Mouse (Mus musculus) liver, embryonic 16.5 days (tissue): ENCODE results near the gene Il15. TPM values are rescaled to one million over a fixed set of nuclear protein-coding genes. Genes with fewer than 3 reads are reported as not detected.

Experiments used
- ATAC-seq: fragments of 200-750 bp; cut with Nextera tagmentation; 2 replicates; pipeline ENCODE4 v1.8.0; 2017; ENCODE audit warnings: low read depth, mild to moderate bottlenecking, moderate number of reproducible peaks, moderate library complexity
- H3K27ac ChIP-seq: fragments of 300-500 bp; sonication (generic); 2 replicates; pipeline ENCODE4 v1.5.1; 2014; ENCODE audit warnings: mild to moderate bottlenecking, low read length
- H3K27me3 ChIP-seq: fragments of 300-500 bp; sonication (generic); 2 replicates; pipeline ENCODE4 v1.6.1; 2014; ENCODE audit warnings: low read depth, low read length, mixed read lengths; ENCODE audit not compliant: control insufficient read depth, insufficient read depth
- H3K36me3 ChIP-seq: fragments of 300-500 bp; sonication (generic); 2 replicates; pipeline ENCODE4 v1.6.1; 2014; ENCODE audit warnings: mild to moderate bottlenecking; ENCODE audit not compliant: control insufficient read depth, insufficient read depth
- H3K4me1 ChIP-seq: fragments of 300-500 bp; sonication (generic); 2 replicates; pipeline ENCODE4 v1.6.1; 2014; ENCODE audit warnings: low read depth, low read length, mixed read lengths; ENCODE audit not compliant: control insufficient read depth
- H3K4me2 ChIP-seq: fragments of 300-500 bp; sonication (generic); 2 replicates; pipeline ENCODE4 v1.6.1; 2014; ENCODE audit warnings: low read depth, low read length, mixed read lengths
- H3K4me3 ChIP-seq: fragments of 300-500 bp; sonication (generic); 2 replicates; pipeline ENCODE4 v1.5.1; 2014; ENCODE audit warnings: low read depth, mild to moderate bottlenecking, low read length
- H3K9ac ChIP-seq: fragments of 300-500 bp; sonication (generic); 2 replicates; pipeline ENCODE4 v1.6.1; 2014; ENCODE audit warnings: low read depth, low read length
- H3K9me3 ChIP-seq: fragments of 300-500 bp; sonication (generic); replicated peaks from 2 replicates; pipeline ENCODE4 v1.6.1; 2016; ENCODE audit warnings: low read length; ENCODE audit not compliant: control insufficient read depth
- WGBS: fragments of 180-500 bp; shearing (Covaris S2); extraction: QIAGEN DNeasy Blood & Tissue Kit; methylation state at CpG from one replicate; pipeline ENCODE4 v1.1.7; 2014; ENCODE audit not compliant: insufficient replicate concordance; 5-methylcytosine and 5-hydroxymethylcytosine counted together
- polyA plus RNA-seq: library from polyadenylated mRNA; unstranded; fragments of >200 nt; fragmentation: Nextera tagmentation; extraction: Ambion mirVana; gene quantifications from 2 replicates; pipeline ENCODE4 v1.2.1, GENCODE M21; 2015

The Il15 gene
- polyA plus RNA-seq, 1 experiment from 2014 or later = 6.4 TPM

DNA sequence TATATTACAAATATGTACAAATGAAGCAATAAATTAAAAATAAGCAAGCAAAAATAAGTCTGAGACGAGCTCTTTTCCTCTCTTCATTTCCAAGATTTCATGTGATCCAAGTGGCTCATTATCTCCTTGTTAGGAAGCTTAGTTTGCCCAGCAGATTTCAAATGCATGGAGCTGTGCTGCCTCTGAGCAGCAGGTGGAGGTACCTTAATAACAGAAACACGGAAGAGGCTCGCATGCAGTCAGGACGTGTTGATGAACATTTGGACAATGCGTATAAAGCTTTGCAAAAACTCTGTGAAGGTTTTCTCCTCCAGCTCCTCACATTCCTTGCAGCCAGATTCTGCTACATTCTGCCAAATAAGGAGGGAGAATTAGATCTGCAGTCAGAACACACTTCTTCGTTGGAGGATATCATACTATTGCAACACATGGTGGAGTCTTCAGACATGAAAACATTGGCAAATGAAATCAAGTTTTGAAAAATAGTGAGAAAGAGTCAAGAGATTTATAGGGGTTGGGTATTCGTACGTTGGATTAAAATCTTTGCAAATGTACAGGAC is 71.3 kb downstream of the Il15 start:
- Histone ChIP-seq H3K27ac (no peak overlapping the region), H3K27me3 (no peaks in the 10 kb centered on the region), H3K4me2 (no peak overlapping the region), H3K4me1 (no peaks in the 10 kb centered on the region), H3K4me3 (no peak overlapping the region), H3K36me3 (no peaks in the 10 kb centered on the region), H3K9ac (no peak overlapping the region), H3K9me3 (no peaks in the 10 kb centered on the region)
- no peak for ATAC-seq
- whole genome bisulfite sequencing = 66% methylated on average over 8 of the region's 8 CpGs

DNA sequence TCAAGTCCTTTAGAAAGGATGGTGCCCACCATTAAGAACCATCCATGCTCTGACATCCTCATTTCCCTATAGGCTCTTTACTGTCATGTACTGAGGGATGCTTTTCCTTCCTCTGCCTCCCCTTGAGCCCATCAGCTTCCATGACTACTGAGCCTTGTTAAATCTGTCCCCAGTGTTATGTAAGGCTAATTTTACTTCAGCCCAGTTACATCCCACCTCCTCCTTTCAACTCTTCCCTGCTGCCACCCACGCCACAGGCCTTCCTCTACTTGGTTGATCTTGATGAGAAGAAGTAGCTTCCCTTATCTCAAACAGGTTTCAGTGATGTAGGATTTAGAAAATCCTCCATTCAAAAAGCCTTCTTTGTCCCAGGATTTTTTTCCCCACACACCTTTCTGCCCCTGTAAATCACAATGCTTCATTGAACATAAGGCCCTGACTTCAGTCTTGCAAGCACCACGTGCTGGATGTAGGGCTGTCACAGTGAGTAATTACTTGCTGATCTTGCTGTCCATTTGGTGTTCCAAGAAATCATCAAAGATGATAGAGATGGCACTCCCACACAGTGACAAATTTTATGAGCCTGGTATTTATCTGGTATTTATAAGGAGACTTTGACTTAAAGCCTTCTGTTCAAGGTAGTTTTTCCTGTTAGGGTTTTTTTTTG is 74.9 kb downstream of the Il15 start:
- Histone ChIP-seq H3K9ac (no peak overlapping the region), H3K27ac (no peak overlapping the region), H3K36me3 (no peaks in the 10 kb centered on the region), H3K4me2 (no peak overlapping the region), H3K4me1 (no peaks in the 10 kb centered on the region), H3K9me3 (no peaks in the 10 kb centered on the region), H3K27me3 (no peaks in the 10 kb centered on the region), H3K4me3 (no peak overlapping the region)
- ATAC-seq = no peak
- WGBS = 35% methylated on average over 2 of the region's 2 CpGs

DNA sequence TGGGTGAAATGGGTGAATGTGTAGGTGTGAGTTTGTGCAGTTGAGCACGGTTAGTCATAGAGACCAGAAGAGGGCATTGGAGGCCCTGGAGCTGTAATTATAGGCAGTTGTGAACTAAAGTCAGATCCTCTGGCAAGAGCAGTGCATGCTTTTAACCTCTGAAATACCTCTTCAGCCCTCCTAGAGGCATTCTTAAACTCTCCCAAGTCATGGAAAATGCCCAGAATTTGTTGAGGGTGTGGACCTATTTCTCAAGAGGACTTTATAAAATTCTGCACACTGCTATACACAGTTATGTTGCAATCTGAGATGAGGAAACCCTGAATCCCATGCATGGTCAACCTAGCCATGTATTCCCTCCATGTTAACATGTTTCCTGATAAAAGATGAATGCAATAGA is 77.0 kb downstream of the Il15 start:
- H3K36me3 ChIP-seq = no peaks in the 10 kb centered on the region
- no peaks in the 10 kb centered on the region for H3K4me1 ChIP-seq
- 60% methylated on average over 1 of the region's 1 CpGs for WGBS
- no peak overlapping the region for H3K4me3 ChIP-seq
- no peak overlapping the region for H3K4me2 ChIP-seq
- H3K27me3 ChIP-seq = no peaks in the 10 kb centered on the region
- no peak for ATAC-seq
- H3K9ac ChIP-seq = no peak overlapping the region
- no peaks in the 10 kb centered on the region for H3K9me3 ChIP-seq
- H3K27ac ChIP-seq = no peak overlapping the region

DNA sequence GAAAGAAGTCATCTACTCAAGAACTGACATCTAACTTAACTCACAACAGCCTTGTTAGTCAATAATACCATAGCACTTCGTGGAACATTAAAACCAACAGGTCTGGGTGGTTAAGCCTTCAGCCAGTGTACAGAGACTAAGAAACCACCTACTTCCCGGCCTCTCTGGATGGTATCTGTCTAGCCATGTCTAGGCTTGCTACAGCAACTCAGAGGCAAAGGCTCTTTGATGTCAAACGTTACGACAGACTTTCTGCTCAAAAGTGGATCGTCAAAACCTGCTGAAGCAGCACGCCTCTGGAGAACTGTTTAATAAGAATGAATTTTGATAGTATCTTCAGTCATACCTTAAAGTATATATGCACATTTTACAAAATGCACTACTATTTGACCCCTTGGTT is 77.4 kb downstream of the Il15 start:
- Histone ChIP-seq H3K36me3 (no peaks in the 10 kb centered on the region), H3K4me2 (no peak overlapping the region), H3K4me1 (no peaks in the 10 kb centered on the region), H3K9me3 (no peaks in the 10 kb centered on the region), H3K9ac (no peak overlapping the region), H3K27me3 (no peaks in the 10 kb centered on the region), H3K27ac (no peak overlapping the region), H3K4me3 (no peak overlapping the region)
- ATAC-seq = no peak
- WGBS = 58% methylated on average over 6 of the region's 6 CpGs

DNA sequence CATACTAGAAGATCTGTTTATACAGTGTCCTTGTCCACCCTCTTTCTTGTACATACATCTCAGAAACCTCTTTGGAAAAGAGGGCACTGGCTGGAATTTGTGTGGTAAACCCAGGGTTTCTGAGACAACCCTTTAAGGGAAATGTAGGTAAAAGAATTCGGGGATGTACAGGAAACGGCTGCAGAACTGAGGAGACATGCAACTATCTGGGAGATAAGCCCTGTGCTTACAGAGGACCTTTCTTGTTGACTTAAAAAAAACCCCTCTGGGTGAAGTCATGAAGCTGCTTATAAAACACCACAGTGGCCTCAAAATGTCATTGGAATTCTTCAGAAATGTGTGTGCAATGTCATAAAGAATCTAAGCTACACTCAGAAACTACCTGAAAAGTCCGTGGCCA is 85.6 kb downstream of the Il15 start:
- WGBS = 44% methylated on average over 3 of the region's 3 CpGs

DNA sequence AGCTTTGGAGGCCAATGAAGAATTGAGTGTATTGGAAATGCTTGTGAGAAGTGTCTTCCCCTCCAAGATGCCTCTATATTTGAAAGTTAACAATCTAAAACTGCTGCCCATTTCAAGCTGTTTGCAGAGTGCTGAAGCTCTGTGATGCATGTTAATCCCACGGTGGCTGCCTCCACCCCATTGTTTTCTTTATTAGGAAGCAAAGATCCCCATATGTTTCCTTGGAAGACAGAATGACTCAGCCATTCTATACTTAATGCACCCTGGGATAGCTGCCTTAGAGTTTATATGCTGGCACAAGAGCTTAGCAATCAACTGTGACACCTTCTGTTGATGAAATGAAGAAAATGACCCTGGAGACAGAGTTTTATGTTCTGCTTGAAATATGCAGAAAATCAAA is 96.6 kb downstream of the Il15 start:
- H3K4me2 ChIP-seq = no peak overlapping the region
- H3K9me3 ChIP-seq = no peaks in the 10 kb centered on the region
- H3K4me3 ChIP-seq = no peak overlapping the region
- H3K36me3 ChIP-seq = no peaks in the 10 kb centered on the region
- no peaks in the 10 kb centered on the region for H3K27me3 ChIP-seq
- no peak overlapping the region for H3K9ac ChIP-seq
- no peak overlapping the region for H3K27ac ChIP-seq
- no peak for ATAC-seq
- 24% methylated on average over 1 of the region's 1 CpGs for WGBS
- H3K4me1 ChIP-seq = no peaks in the 10 kb centered on the region

More for the DNA sequence above, 85.6 kb downstream of the Il15 start:
- H3K4me2 ChIP-seq = no peak overlapping the region
- H3K27ac ChIP-seq = no peak overlapping the region
- no peak overlapping the region for H3K9ac ChIP-seq
- H3K36me3 ChIP-seq = no peaks in the 10 kb centered on the region
- H3K4me1 ChIP-seq = no peaks in the 10 kb centered on the region
- no peaks in the 10 kb centered on the region for H3K9me3 ChIP-seq
- no peak for ATAC-seq
- no peaks in the 10 kb centered on the region for H3K27me3 ChIP-seq
- no peak overlapping the region for H3K4me3 ChIP-seq

DNA sequence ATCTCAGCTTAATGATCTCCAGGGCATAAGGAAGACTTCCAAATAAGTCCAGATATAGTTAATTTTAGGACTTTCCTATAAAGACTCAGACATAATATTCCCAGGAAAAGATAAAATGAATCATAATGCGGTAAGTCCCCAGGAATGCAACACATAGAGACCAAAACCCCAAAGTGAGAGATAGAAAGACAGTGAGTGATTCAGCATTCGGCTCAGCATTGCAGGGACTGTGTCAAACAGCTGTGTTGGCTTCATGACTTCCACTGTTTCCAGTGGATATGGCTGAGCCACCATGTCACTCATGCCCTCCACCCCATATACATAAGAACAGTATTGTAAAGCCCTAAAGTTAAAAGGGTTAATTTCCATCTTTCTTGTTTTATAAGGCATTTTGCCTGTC is 106.8 kb downstream of the Il15 start:
- Histone ChIP-seq H3K4me1 (no peaks in the 10 kb centered on the region), H3K27ac (no peak overlapping the region), H3K36me3 (no peaks in the 10 kb centered on the region), H3K9ac (no peak overlapping the region), H3K27me3 (no peaks in the 10 kb centered on the region), H3K9me3 (no peaks in the 10 kb centered on the region), H3K4me2 (no peak overlapping the region), H3K4me3 (no peak overlapping the region)
- 61% methylated on average over 2 of the region's 2 CpGs for WGBS
- ATAC-seq = no peak

DNA sequence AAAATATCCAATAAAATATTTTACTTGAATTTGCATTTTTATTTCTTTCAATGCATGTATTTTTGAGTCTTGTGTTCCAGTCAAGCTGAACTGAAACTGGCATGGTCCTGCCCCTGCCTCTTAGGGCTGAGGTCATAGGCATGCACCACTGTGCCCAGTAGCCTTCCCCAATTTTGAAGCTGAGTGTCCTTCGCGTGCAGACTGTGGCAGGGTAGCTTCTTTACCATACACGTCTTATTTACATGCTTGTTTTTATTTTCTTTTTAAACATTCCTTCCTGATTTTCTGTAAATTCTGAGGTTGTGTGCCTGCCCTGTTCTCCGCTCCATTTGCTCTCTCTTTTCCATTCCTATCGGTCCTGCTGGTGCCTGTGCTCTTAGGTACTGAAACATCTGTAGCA is 111.4 kb downstream of the Il15 start:
- ATAC-seq = no peak
- 70% methylated on average over 5 of the region's 5 CpGs for WGBS

DNA sequence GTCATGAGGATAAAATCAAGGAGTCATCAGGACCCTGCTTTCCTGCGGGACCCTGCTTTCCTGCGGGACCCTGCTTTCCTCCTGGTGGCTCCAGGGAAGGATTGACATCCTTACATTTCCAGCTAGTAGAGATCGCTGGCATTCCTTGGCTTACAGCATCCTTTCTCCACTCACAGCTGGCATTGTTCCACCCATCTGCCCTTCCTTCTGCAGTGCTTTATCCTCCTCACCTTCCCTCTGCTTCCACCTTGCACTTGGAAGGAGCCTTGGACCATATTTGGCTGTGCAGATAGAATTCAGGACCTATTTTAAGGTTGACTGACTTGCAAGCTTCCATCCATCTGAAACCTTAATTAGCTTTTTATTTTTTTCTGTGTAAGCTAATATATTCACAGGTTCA is 117.2 kb downstream of the Il15 start:
- no peak overlapping the region for H3K4me3 ChIP-seq
- WGBS = 67% methylated on average over 3 of the region's 3 CpGs
- no peaks in the 10 kb centered on the region for H3K27me3 ChIP-seq
- ATAC-seq = no peak
- H3K36me3 ChIP-seq = no peaks in the 10 kb centered on the region
- no peak overlapping the region for H3K27ac ChIP-seq
- H3K4me2 ChIP-seq = no peak overlapping the region
- H3K4me1 ChIP-seq = no peaks in the 10 kb centered on the region
- no peaks in the 10 kb centered on the region for H3K9me3 ChIP-seq
- no peak overlapping the region for H3K9ac ChIP-seq

More for the DNA sequence above, 111.4 kb downstream of the Il15 start:
- H3K4me3 ChIP-seq = no peak overlapping the region
- no peak overlapping the region for H3K4me2 ChIP-seq
- no peaks in the 10 kb centered on the region for H3K36me3 ChIP-seq
- no peaks in the 10 kb centered on the region for H3K27me3 ChIP-seq
- H3K9me3 ChIP-seq = no peaks in the 10 kb centered on the region
- H3K27ac ChIP-seq = no peak overlapping the region
- H3K4me1 ChIP-seq = no peaks in the 10 kb centered on the region
- no peak overlapping the region for H3K9ac ChIP-seq
